Mouse (Mus musculus) limb, embryonic 12.5 days (tissue): ENCODE data around the gene Ngf. TPM values are rescaled to one million over a fixed set of nuclear protein-coding genes. Genes with fewer than 3 reads are reported as not detected.

Experiments used
- ATAC-seq: fragments of 200-750 bp; cut with Nextera tagmentation; 2 replicates; pipeline ENCODE4 v1.8.0; 2017; ENCODE audit warnings: low read depth, moderate TSS enrichment; ENCODE audit not compliant: insufficient number of reproducible peaks, insufficient read depth, low FRiP score, low TSS enrichment
- H3K27ac ChIP-seq: fragments of 300-500 bp; sonication (generic); 2 replicates; pipeline ENCODE4 v1.5.1; 2016; ENCODE audit warnings: mild to moderate bottlenecking, moderate library complexity
- H3K27me3 ChIP-seq: fragments of 300-500 bp; sonication (generic); 2 replicates; pipeline ENCODE4 v1.6.1; 2016; ENCODE audit warnings: mild to moderate bottlenecking, moderate library complexity
- H3K36me3 ChIP-seq: fragments of 300-500 bp; sonication (generic); 2 replicates; pipeline ENCODE4 v1.6.1; 2016; ENCODE audit warnings: mild to moderate bottlenecking, moderate library complexity
- H3K4me1 ChIP-seq: fragments of 300-500 bp; sonication (generic); replicated peaks from 2 replicates; pipeline ENCODE4 v1.6.1; 2016
- H3K4me2 ChIP-seq: fragments of 300-500 bp; sonication (generic); 2 replicates; pipeline ENCODE4 v1.6.1; 2016; ENCODE audit warnings: mild to moderate bottlenecking, moderate library complexity
- H3K4me3 ChIP-seq: fragments of 300-500 bp; sonication (generic); replicated peaks from 2 replicates; pipeline ENCODE4 v1.5.1; 2016; ENCODE audit warnings: mild to moderate bottlenecking
- H3K9ac ChIP-seq: fragments of 300-500 bp; sonication (generic); replicated peaks from 2 replicates; pipeline ENCODE4 v1.6.1; 2016; ENCODE audit warnings: mild to moderate bottlenecking, moderate library complexity
- H3K9me3 ChIP-seq: fragments of 300-500 bp; sonication (generic); 2 replicates; pipeline ENCODE4 v1.6.1; 2016; ENCODE audit warnings: mild to moderate bottlenecking, moderate library complexity
- WGBS: fragments of 180-500 bp; shearing (Covaris S2); methylation state at CpG from one replicate; pipeline ENCODE4 v1.1.7; 2016; 5-methylcytosine and 5-hydroxymethylcytosine counted together
- polyA plus RNA-seq: library from polyadenylated mRNA; unstranded; fragments of >200 nt; fragmentation: Nextera tagmentation; extraction: Ambion mirVana; gene quantifications from 2 replicates; pipeline ENCODE4 v1.2.1, GENCODE M21; 2016

The Ngf gene
- polyA plus RNA-seq, 1 experiment from 2014 or later: 7.2 TPM

DNA sequence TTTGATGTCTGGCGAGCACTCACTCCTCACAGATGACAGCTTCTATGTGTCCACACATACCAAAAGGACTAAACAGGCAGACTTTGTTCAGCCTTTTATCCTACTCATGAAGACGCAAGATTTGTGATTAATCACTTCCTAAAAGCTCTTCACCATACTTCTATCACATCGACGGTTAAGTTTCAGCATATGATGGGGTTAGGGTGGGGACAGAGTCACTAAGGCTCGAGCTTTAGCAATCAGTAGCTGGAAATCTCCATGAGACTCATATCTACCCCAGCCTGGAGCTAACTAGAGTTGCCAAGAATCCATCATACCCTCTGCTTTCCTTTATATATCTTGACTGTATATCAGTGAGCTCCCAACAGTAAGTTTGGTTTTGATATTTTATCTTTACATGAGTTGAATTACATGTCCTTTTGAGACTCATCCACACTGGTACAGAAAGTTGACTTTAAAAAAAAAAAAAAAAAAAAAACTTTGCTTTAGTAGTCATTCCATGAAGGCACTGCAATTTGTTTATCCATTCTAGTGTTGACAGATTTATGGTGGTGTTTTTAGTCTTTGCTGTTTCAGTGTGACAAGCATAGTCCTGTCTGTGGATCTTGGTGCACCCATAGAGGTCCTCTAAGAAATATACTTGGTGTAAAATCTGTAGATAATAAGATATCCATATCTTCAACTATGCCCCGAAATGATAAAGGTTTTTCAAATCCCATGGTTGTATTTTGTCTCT is 84.4 kb downstream of the Ngf start:
- Histone ChIP-seq H3K4me1 (peaks cover 5% of the 10 kb centered on the region; the same call in 1 of the 2 replicates), H3K9ac (no peak overlapping the region), H3K4me2 (no peak overlapping the region), H3K36me3 (no peaks in the 10 kb centered on the region), H3K4me3 (no peak overlapping the region), H3K9me3 (no peaks in the 10 kb centered on the region), H3K27ac (no peak overlapping the region), H3K27me3 (no peaks in the 10 kb centered on the region)
- WGBS: 70% methylated on average over 6 of the region's 6 CpGs
- no peak for ATAC-seq

DNA sequence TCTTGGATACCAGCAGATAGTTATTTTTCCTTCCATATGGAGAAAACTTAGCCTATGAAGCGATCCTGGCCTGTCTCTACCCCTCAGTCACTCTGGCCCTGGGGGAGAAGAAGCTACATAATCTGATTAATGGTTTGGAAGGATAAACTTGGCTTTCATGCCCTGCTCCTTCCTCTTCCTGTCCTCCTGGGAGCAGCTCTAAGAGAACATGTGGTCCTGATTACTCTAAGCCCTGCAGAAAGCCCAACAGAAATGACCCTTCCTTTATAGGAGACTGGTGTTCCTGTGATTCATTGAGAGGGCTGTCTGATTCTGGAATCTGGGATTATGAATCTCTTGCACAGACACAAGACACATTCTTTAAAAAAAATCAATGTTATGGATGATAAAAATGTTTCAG is 86.4 kb downstream of the Ngf start:
- Histone ChIP-seq H3K4me2 (no peak overlapping the region), H3K4me1 (peaks cover 5% of the 10 kb centered on the region; the same call in 1 of the 2 replicates), H3K9ac (no peak overlapping the region), H3K27me3 (no peaks in the 10 kb centered on the region), H3K9me3 (no peaks in the 10 kb centered on the region), H3K27ac (0 out of 2 replicates have a peak overlapping the region, but pooled peaks have one; percentile 35), H3K36me3 (no peaks in the 10 kb centered on the region), H3K4me3 (no peak overlapping the region)
- no peak for ATAC-seq
- 20% methylated on average over 1 of the region's 1 CpGs for WGBS

DNA sequence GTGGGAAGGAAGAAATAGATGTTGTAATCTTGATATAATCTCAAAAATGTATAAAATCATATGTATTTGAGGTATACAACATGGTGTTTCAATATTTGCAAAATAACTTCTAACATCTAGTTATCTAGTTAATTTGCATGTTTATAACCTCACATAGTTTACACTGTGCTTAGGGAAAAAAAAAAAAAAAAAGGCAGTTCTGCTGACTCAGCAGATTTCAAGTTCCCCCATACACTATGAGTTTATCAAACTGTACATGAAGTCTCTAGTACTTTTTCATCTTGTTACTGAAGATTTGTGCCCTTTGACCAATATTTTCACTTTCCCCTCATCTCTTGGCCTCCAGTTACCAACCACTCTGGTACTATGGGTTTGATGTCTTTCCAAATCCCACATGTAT is 86.9 kb downstream of the Ngf start:
- no peak overlapping the region for H3K9ac ChIP-seq
- H3K27ac ChIP-seq: no peak overlapping the region
- no peak for ATAC-seq
- H3K9me3 ChIP-seq: no peaks in the 10 kb centered on the region
- no peak overlapping the region for H3K4me2 ChIP-seq
- no peak overlapping the region for H3K4me3 ChIP-seq
- H3K4me1 ChIP-seq: peaks cover 5% of the 10 kb centered on the region; the same call in 1 of the 2 replicates
- no peaks in the 10 kb centered on the region for H3K36me3 ChIP-seq
- no peaks in the 10 kb centered on the region for H3K27me3 ChIP-seq
